Mouse (Mus musculus) liver, embryonic 14.5 days (tissue): ENCODE measurements at regions not wholly inside any gene's neighbourhood (a gene's known extent, or its start where the extent isn't known, plus 50 kb on each side); places are given as distances from the start of the nearest gene placed in this dataset.

Experiments used
- CTCF ChIP-seq: IDR thresholded peaks from 2 replicates; pipeline ENCODE4 v1.5.1; 2016; ENCODE audit warnings: antibody characterized with exemption, low read depth, control low read depth
- EP300 ChIP-seq: IDR thresholded peaks from 2 replicates; pipeline ENCODE4 v1.6.1; 2016; ENCODE audit warnings: antibody characterized with exemption, low read depth

DNA sequence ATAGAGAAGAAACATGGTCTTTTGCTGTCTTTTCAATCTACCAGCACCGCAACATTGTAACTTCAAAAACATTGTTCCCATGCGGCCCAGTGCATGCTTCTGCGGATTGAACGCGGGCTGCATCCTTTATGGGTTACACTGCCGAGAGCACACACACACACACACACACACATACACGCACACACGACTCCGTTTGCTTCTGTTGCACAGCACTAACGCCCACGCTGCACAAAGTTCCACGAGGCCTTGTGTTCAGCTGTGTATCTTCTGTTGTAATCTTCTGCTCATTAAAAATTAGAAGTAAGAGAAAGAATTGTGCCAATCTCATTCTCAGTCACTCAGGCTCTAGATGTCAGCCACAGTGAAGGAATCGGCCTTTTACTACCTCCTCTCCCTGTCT lies 594.8 kb upstream of the Fbxo33 start:
- TF ChIP-seq EP300 (no peak), CTCF (no peak)
